Mouse (Mus musculus): ENCODE measurements at regions not wholly inside any gene's neighbourhood (a gene's known extent, or its start where the extent isn't known, plus 50 kb on each side); places are given as distances from the start of the nearest gene placed in this dataset.

DNA sequence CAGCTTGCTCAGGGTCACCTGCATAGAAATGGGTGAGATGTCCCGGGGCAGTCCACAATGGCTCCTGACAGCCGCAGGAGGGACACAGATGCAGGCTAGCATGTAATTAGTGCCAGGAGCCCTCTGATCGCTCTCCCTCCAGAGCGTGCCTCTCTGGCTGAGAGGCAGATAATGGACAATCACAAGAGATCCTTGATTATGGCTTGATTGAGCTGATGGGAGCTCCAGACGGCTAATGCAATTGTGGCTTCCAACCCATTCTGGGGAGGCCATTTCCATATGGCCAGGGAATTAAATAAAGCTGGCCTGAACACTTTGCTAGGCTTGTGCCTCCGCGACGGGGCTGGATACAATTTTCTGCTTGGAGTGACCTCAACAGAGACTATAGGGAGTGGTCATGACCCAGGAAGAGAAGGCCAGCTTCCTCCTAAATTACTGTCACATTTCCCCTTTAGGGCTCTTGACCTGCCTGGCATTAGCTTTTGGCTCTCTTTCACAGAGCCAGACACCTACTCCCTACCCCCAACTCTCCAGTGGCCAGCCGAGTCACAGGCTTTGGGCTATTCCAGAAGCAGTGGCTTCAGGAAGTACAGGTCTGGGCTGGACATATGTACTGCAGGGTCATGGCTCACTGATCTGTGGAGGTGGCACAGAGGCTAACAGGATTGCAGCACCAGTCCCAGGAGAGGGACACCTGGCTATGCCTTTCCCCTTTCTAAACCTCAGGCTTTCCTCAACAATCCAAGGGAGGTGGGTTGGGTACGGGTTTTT, 311.8 kb downstream of the 3100002H09Rik start:
- TF ChIP-seq EP300 (IDR thresholded peaks at IDR 0.05) (no peak), CTCF (IDR thresholded peaks at IDR 0.05) (no peak)

Measured in lung, postnatal 0 days (tissue).